Mouse (Mus musculus) midbrain, embryonic 11.5 days (tissue): Measurements from ENCODE around the gene Il33. TPM values are rescaled to one million over a fixed set of nuclear protein-coding genes. Genes with fewer than 3 reads are reported as not detected.
A peak's percentile ranks its signal among the peaks of the same experiment; 100 is the strongest.

Experiments
- ATAC-seq: fragments of 200-750 bp; cut with Nextera tagmentation; 2 replicates; pipeline ENCODE4 v1.8.0; 2017; ENCODE audit warnings: moderate TSS enrichment, moderate library complexity; ENCODE audit not compliant: low FRiP score
- DNase-seq: peaks from one replicate; pipeline ENCODE4 v3.0.0; 2015; ENCODE audit warnings: low spot score; ENCODE audit errors: missing footprints
- H3K27ac ChIP-seq: fragments of 300-500 bp; sonication (generic); 2 replicates; pipeline ENCODE4 v1.5.1; 2014; ENCODE audit warnings: low read depth, low read length
- H3K27me3 ChIP-seq: fragments of 300-500 bp; sonication (generic); 2 replicates; pipeline ENCODE4 v1.6.1; 2014; ENCODE audit warnings: mild to moderate bottlenecking, low read length, moderate library complexity, mixed read lengths; ENCODE audit not compliant: control insufficient read depth, insufficient read depth
- H3K36me3 ChIP-seq: fragments of 300-500 bp; sonication (generic); 2 replicates; pipeline ENCODE4 v1.6.1; 2014; ENCODE audit warnings: mild to moderate bottlenecking, low read length, moderate library complexity, mixed read lengths; ENCODE audit not compliant: control insufficient read depth, insufficient read depth
- H3K4me1 ChIP-seq: fragments of 300-500 bp; sonication (generic); 2 replicates; pipeline ENCODE4 v1.6.1; 2014; ENCODE audit warnings: low read length; ENCODE audit not compliant: control insufficient read depth, insufficient read depth
- H3K4me2 ChIP-seq: fragments of 300-500 bp; sonication (generic); 2 replicates; pipeline ENCODE4 v1.6.1; 2014; ENCODE audit warnings: mild to moderate bottlenecking, moderate library complexity
- H3K4me3 ChIP-seq: fragments of 300-500 bp; sonication (generic); 2 replicates; pipeline ENCODE4 v1.5.1; 2014; ENCODE audit warnings: low read depth, low read length
- H3K9ac ChIP-seq: fragments of 300-500 bp; sonication (generic); 2 replicates; pipeline ENCODE4 v1.6.1; 2014; ENCODE audit warnings: low read length
- H3K9me3 ChIP-seq: fragments of 300-500 bp; sonication (generic); 2 replicates; pipeline ENCODE4 v1.6.1; 2016; ENCODE audit warnings: low read length; ENCODE audit not compliant: control insufficient read depth
- WGBS: fragments of 180-500 bp; shearing (Covaris S2); extraction: QIAGEN DNeasy Blood & Tissue Kit; methylation state at CpG from one replicate; pipeline ENCODE4 v1.1.7; 2014; 5-methylcytosine and 5-hydroxymethylcytosine counted together
- polyA plus RNA-seq: library from polyadenylated mRNA; unstranded; fragments of >200 nt; fragmentation: Nextera tagmentation; extraction: Ambion mirVana; gene quantifications from 2 replicates; pipeline ENCODE4 v1.2.1, GENCODE M21; 2014

Il33 gene
- polyA plus RNA-seq, 1 experiment from 2014 or later = 0.48 TPM

DNA sequence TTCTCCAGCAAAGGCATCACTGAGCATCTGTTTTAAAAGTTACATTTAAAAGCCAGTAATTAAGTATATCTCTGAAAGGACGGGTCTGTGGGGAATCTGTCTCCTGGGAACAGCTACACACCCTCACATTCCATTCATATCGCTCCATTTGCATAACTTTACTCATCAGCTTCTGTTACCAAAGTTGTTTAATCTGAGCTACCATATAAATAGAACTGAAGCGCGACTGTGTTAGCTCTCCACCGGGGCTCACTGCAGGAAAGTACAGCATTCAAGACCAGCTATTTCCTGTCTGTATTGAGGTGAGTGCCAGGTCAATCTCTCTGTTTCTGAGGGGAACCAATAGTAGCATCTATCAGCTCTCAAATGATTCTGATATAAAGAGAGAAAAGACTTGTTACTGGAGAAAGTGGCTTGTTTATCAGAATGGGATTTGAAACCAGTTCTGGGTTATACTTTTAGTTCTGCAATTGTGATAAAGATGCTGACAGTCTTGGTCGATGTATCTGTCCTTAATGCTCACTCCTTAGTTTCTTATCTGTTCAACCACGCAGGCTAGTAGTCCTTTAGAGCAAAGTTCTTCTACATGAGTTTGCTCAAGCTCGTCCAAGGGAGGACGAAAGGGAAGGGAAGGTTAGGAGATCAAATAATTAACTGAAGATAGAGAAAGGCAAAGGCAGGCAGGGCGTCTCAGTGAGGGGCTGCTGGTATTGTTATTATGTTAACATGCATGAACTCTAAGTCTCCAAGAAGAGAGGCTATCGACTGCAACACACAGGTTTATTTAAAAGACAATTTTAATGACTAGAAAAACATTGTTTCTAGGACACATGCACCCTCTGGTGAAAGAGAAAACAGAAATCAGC, 20.9 kb downstream of the Il33 start:
- Histone ChIP-seq H3K4me3 (no peak overlapping the region), H3K4me1 (peaks cover 26% of the 10 kb centered on the region), H3K9ac (no peak overlapping the region), H3K27ac (no peak overlapping the region; the same call in 1 of the 2 replicates), H3K36me3 (no peaks in the 10 kb centered on the region), H3K9me3 (no peaks in the 10 kb centered on the region), H3K27me3 (no peaks in the 10 kb centered on the region), H3K4me2 (0 out of 2 replicates have a peak overlapping the region, but pooled peaks have one; percentile 19)
- no peak for ATAC-seq
- DNase-seq = peak; percentile 89
- 10% methylated on average over 11 of the region's 11 CpGs for WGBS

DNA sequence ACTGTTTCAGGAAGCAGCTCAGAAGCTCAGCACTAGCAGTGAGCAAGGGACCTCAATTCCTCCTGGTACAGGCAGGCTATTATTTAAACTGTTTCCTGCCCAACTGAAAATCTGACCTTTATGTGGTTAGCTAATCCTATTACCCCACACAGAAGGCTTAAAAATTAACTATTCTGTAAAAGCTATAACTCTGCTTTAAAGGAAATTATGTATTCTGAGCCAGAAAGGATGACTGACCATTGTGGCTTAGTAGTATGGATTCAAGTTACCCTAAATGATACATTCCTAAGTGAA, 21.5 kb downstream of the Il33 start:
- no peak overlapping the region for H3K9ac ChIP-seq
- H3K27me3 ChIP-seq = no peaks in the 10 kb centered on the region
- no peaks in the 10 kb centered on the region for H3K36me3 ChIP-seq
- peaks cover 26% of the 10 kb centered on the region for H3K4me1 ChIP-seq
- DNase-seq (no peak), ATAC-seq (no peak)
- no peak overlapping the region for H3K4me3 ChIP-seq
- H3K9me3 ChIP-seq = no peaks in the 10 kb centered on the region
- H3K27ac ChIP-seq = no peak overlapping the region; the same call in 1 of the 2 replicates
- H3K4me2 ChIP-seq = 0 out of 2 replicates have a peak overlapping the region, but pooled peaks have one; percentile 19

DNA sequence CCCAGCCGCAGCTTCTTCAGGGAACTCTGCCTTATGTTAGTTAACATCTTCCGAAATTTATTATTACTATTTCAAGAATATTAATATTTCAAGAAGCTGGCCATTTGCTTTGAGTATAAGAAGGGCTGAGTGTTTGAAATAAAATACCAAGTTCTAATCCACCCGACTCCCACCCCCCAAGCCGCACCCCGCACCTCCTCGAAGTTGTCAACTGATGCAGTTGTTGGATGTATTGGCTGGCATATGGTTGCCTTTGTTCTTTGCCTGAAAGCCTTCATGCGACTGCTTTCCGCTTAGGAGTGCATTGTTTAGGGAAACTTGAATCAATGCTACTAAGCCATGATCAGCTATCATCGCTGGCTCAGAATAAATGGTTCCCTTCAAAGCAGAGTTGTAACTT, 22.1 kb downstream of the Il33 start:
- 55% methylated on average over 9 of the region's 9 CpGs for WGBS
- peaks cover 26% of the 10 kb centered on the region for H3K4me1 ChIP-seq
- H3K4me2 ChIP-seq = no peak overlapping the region
- H3K9ac ChIP-seq = no peak overlapping the region
- H3K4me3 ChIP-seq = no peak overlapping the region
- no peaks in the 10 kb centered on the region for H3K36me3 ChIP-seq
- DNase-seq (peak; percentile 85), ATAC-seq (no peak)
- H3K27me3 ChIP-seq = no peaks in the 10 kb centered on the region
- no peaks in the 10 kb centered on the region for H3K9me3 ChIP-seq
- H3K27ac ChIP-seq = no peak overlapping the region

DNA sequence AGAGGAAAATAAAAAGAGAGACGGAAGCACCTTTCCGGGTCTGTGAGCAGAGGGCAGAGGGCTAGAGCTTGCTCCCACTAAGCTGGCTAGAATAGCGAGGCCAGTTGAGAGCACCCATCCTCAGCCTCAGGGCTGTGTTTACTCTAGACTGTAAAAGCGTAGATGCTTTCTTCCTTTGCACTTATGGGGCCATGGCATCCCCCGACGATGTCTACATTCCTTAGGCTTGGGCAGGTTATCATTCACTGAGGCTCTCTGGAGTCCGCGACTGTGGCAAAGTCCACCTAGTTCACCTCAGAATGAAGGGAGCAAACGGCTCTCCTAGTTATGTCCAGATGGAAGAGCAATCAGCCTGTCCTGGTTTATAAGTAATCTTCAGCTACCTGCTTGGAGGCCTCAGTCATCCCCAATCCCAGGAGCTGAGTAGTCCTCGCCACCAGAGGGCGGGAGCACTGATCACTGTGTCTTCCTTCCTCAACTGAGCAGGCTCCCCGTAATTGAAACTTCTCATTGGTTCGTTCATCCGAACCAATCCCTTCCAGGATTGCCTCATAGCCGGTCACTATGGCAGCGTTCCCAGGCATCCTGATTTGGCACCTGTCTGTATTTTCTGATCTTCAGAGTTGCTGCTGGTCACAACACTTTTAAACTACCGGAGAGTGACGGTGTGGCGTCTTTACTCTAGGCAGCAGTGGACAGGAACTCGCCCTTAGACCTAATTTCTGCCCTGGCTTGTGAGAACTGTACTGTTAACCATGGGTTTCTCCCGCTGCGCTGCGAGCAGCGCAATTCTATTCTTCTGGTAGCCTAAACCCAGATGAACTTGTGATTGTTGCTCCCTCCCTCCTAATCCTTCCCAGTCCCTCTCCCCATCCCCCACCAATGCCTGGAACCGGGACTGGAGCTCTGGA, 23.2 kb downstream of the Il33 start:
- Histone ChIP-seq H3K9me3 (no peaks in the 10 kb centered on the region), H3K27me3 (no peaks in the 10 kb centered on the region), H3K4me3 (peak overlapping the region; percentile 32), H3K36me3 (no peaks in the 10 kb centered on the region), H3K4me1 (peaks cover 26% of the 10 kb centered on the region), H3K9ac (peak overlapping the region; percentile 60), H3K4me2 (peak overlapping the region; percentile 62), H3K27ac (no peak overlapping the region)
- ATAC-seq = peak; percentile 95
- 24% methylated on average over 25 of the region's 25 CpGs for WGBS
- peak; percentile 96 for DNase-seq

DNA sequence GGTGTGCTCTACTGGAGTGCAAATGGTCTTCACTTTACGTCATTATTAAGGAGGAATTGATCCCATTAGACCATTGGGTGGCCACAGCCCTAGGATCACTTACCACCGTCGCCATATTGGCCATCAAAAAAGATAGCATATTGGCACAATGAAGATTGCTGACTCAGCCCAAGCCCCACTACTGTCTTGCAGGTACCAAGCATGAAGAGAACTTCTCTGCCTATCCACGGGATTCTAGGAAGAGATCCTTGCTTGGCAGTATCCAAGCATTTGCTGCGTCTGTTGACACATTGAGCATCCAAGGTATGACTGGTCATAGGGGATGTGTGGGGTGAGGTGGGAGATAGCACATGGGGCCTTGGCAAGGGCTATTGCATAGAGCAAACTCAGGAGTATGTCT, 27.6 kb downstream of the Il33 start:
- Histone ChIP-seq H3K4me3 (no peak overlapping the region), H3K4me1 (peaks cover 9% of the 10 kb centered on the region), H3K27me3 (no peaks in the 10 kb centered on the region), H3K9me3 (no peaks in the 10 kb centered on the region), H3K9ac (no peak overlapping the region), H3K4me2 (no peak overlapping the region), H3K36me3 (no peaks in the 10 kb centered on the region), H3K27ac (no peak overlapping the region)
- 88% methylated on average over 5 of the region's 5 CpGs for WGBS
- DNase-seq (no peak), ATAC-seq (no peak)

DNA sequence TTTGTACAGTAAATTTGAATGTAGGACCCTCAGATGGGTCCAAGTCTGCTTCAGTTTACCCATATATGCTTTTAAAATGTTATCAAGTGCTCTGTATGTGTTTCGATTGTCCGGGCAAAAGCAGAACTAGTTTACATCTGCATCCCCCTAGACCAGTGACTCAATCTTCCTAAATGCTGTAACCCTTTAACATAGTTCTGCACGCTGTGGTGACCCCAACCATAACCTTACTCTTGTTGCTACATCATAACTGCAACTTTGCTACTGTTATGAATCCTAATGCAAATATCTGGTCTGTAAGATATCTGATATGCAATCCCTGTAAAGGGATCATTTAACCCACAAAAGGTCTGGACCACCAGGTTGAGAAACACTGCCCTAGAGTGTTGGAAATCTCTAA, 28.9 kb downstream of the Il33 start:
- WGBS = 91% methylated on average over 3 of the region's 3 CpGs

DNA sequence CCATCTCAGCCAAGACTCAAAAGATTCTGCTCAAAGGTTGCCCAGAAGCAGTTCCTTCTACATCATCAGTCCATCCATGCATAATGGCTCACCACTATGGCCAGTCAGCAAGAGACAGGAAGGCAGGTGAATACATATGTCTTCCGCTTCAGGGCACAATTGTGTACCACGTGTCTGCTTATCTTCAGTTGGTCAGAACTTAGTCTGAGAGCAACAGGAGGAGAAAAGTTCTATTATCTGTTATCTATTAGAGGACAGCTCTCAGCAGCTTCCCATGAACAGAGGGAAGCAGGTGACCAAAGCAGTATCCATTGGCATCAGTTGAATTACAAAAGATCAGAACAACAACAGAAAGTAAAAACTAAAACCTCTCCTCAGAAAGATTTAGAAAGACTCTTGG, 30.5 kb downstream of the Il33 start:
- ATAC-seq = no peak
- H3K9me3 ChIP-seq = no peaks in the 10 kb centered on the region
- H3K4me3 ChIP-seq = no peak overlapping the region
- 90% methylated on average over 2 of the region's 2 CpGs for WGBS
- H3K9ac ChIP-seq = no peak overlapping the region
- no peaks in the 10 kb centered on the region for H3K27me3 ChIP-seq
- no peak for DNase-seq
- H3K36me3 ChIP-seq = no peaks in the 10 kb centered on the region
- no peak overlapping the region for H3K27ac ChIP-seq
- no peak overlapping the region for H3K4me2 ChIP-seq
- no peaks in the 10 kb centered on the region for H3K4me1 ChIP-seq

More for the DNA sequence above, 28.9 kb downstream of the Il33 start:
- Histone ChIP-seq H3K9ac (no peak overlapping the region), H3K27ac (no peak overlapping the region), H3K27me3 (no peaks in the 10 kb centered on the region), H3K4me2 (no peak overlapping the region), H3K9me3 (no peaks in the 10 kb centered on the region), H3K4me1 (peaks cover 2% of the 10 kb centered on the region; the same call in 1 of the 2 replicates), H3K36me3 (no peaks in the 10 kb centered on the region), H3K4me3 (no peak overlapping the region)
- DNase-seq (no peak), ATAC-seq (no peak)

DNA sequence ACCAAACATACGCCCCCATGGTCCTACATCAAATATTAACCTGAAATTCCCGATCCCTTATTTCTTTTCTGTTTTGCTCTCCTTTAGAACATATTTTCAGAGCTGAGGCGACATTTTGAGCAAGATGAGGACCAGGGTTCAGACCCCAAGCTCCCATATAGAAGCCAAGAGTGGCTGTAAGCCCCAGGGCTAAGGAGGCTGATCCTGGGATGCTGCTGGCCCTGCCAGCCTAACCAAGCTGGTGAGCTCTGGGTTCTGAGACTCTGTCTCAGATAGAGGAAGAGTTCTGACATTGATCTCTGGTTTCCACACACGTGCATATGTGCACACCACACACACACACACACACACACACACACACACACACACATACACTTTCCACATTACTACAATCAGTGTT, 36.0 kb downstream of the Il33 start:
- no peak overlapping the region for H3K4me2 ChIP-seq
- H3K4me3 ChIP-seq = no peak overlapping the region
- H3K4me1 ChIP-seq = no peaks in the 10 kb centered on the region
- no peak for ATAC-seq
- H3K9ac ChIP-seq = no peak overlapping the region
- WGBS = 82% methylated on average over 4 of the region's 4 CpGs
- no peak for DNase-seq
- H3K9me3 ChIP-seq = no peaks in the 10 kb centered on the region
- H3K36me3 ChIP-seq = no peaks in the 10 kb centered on the region
- H3K27me3 ChIP-seq = no peaks in the 10 kb centered on the region
- H3K27ac ChIP-seq = no peak overlapping the region

DNA sequence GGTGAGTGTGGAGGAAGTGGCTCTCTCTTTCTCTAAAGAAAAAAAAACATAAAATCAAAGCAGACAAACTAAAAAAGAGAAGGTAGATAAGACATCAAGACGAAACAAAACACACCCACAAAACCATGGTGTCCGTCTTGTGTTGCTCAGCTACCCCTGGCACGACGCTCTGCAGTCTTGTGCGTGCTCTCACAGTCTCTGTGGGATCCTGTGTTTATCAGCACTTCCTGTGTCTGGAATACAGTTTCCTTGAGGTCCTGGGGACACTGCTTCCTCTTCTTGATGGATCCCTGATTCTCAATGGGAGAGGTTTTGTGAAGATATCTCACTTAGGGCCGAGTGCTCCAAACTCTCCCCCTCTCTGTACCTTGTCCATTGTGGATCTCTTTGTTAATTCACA, 36.9 kb downstream of the Il33 start:
- Histone ChIP-seq H3K4me2 (no peak overlapping the region), H3K4me1 (no peaks in the 10 kb centered on the region), H3K27me3 (no peaks in the 10 kb centered on the region), H3K36me3 (no peaks in the 10 kb centered on the region), H3K9ac (no peak overlapping the region), H3K9me3 (no peaks in the 10 kb centered on the region), H3K4me3 (no peak overlapping the region), H3K27ac (no peak overlapping the region)
- ATAC-seq (no peak), DNase-seq (no peak)
- 88% methylated on average over 6 of the region's 6 CpGs for WGBS
